Mouse (Mus musculus) liver, postnatal 0 days (tissue): ENCODE measurements around the gene Gal3st2b.
"Not testable (repeated sequence)": the region's sequence is repeated elsewhere in the genome, so short reads cannot be mapped to it uniquely, and the experiment has no call there.

ENCODE experiments used
- CTCF ChIP-seq: sonication (generic); IDR thresholded peaks from 2 replicates; pipeline ENCODE4 v1.5.1; 2016; ENCODE audit warnings: antibody characterized with exemption, low read depth
- EP300 ChIP-seq: IDR thresholded peaks from 2 replicates; pipeline ENCODE4 v1.6.1; 2016; ENCODE audit warnings: antibody characterized with exemption, low read depth, mild to moderate bottlenecking

- TF ChIP-seq CTCF, EP300: not testable (repeated sequence)
Observed at GRCm38 (mm10) chr1:93935378-93935777, 17.3 kb downstream of the Gal3st2b start.
